22 mouse cellular contexts compared by ENCODE assay signal in the genomic region with DNA sequence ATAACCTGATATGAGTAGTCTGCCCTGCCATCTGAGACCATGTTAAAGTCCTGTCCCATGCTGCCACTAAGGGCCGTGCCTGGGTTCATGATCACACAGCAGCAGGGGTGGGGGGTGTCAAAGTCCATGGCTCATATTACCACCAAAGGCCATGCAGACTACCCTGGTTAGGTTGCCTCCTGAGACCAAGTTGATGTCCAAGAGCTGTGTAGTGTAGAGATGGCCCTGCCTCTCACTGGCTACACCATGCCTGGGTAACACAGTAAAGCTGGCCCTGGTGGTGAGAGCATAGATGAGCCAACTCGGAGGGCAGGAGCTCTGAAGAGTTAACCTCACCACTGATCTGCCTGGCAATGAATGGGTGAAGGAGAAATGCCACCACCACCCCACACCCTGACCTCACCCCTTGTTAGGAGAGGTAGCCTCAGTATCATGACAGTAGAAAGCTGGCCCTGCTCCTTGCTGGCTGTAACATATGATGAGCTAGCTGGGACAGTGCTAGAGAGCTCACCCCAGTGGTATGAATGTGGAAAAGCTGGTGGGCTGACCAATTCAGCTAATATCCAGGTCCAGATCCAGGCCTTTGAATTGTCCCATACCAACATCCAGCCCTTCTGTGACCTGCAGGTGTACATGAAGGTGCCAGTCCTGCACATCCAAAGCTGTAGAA.
DNase-seq lines count a peak whose midpoint lies in the region; ATAC-seq and TF ChIP-seq lines count a peak whose summit lies in the region.
"Had no signal": no experiment of that assay in that cellular context is flagged by ENCODE, and none has a peak within 500 bp of the region (broad histone marks: within the 10 kb centered on the region; RNA-seq: fewer than 3 reads in every experiment).

No protein-coding gene starts in this region.

- no peak for DNase-seq in midbrain, embryonic 11.5 days (ENCODE audit: low spot score, missing footprints)
- DNase-seq: adrenal gland, postnatal 25 days; cerebellum, adult 8-10 months; cerebellum, postnatal 36 days; embryo, embryonic 11 days; gastrocnemius, adult 2 months; heart, postnatal 4 days; kidney, postnatal 14 days; lung, postnatal 4 days; right cerebral cortex, postnatal 14 days; spleen, adult 18-20 months; thymus, postnatal 14 days had no signal

- peak; percentile 30; the same call in 1 of the 2 replicates for ATAC-seq in forebrain, embryonic 12.5 days (ENCODE audit: low FRiP score)
- ATAC-seq in forebrain, embryonic 16.5 days, result no peak
- ATAC-seq in intestine, postnatal 0 days, result no peak
- ATAC-seq in intestine, embryonic 15.5 days, result no peak
- ATAC-seq in midbrain, embryonic 11.5 days (ENCODE audit: low FRiP score), result peak; percentile 52; the same call in 1 of the 2 replicates
- no peak for ATAC-seq in midbrain, embryonic 15.5 days (replicated peaks)
- 0 out of 2 replicates have a peak, but pooled peaks have one; percentile 27 for ATAC-seq in stomach, embryonic 15.5 days (ENCODE audit: insufficient read depth, low FRiP score, low read depth)
- ATAC-seq: CD4-positive, CD25-positive, alpha-beta regulatory T cell, adult 4 months; inflammation-experienced regulatory T-cells, adult 6 months had no signal

- WGBS in forebrain, embryonic 12.5 days, result 82% methylated on average over 2 of the region's 2 CpGs
- WGBS in forebrain, embryonic 16.5 days, result 83% methylated on average over 2 of the region's 2 CpGs
- WGBS in intestine, postnatal 0 days, result 70% methylated on average over 2 of the region's 2 CpGs
- 71% methylated on average over 2 of the region's 2 CpGs for WGBS in intestine, embryonic 15.5 days
- 83% methylated on average over 2 of the region's 2 CpGs for WGBS in midbrain, embryonic 11.5 days
- 83% methylated on average over 2 of the region's 2 CpGs for WGBS in midbrain, embryonic 15.5 days
- 78% methylated on average over 2 of the region's 2 CpGs for WGBS in stomach, embryonic 15.5 days

- TF ChIP-seq CTCF in intestine, postnatal 0 days (IDR thresholded peaks at IDR 0.05; ENCODE audit: low read depth), result peak; percentile 34

- no peak overlapping the region for H3K27ac ChIP-seq in forebrain, embryonic 12.5 days
- no peak overlapping the region for H3K27ac ChIP-seq in forebrain, embryonic 16.5 days (ENCODE audit: low read length)
- no peak overlapping the region for H3K27ac ChIP-seq in intestine, postnatal 0 days (ENCODE audit: low read depth, low read length)
- no peak overlapping the region for H3K27ac ChIP-seq in intestine, embryonic 15.5 days
- no peak overlapping the region for H3K27ac ChIP-seq in midbrain, embryonic 11.5 days (ENCODE audit: low read depth, low read length)
- no peak overlapping the region for H3K27ac ChIP-seq in midbrain, embryonic 15.5 days
- no peak overlapping the region for H3K27ac ChIP-seq in stomach, embryonic 15.5 days
- H3K27ac ChIP-seq: embryonic facial prominence, embryonic 15.5 days; gastrocnemius, adult 2 months; layer of hippocampus, adult 2 months had no signal

- H3K9me3 ChIP-seq in forebrain, embryonic 12.5 days, result no peaks in the 10 kb centered on the region
- H3K9me3 ChIP-seq in forebrain, embryonic 16.5 days (ENCODE audit: control insufficient read depth, low read length), result no peaks in the 10 kb centered on the region
- H3K9me3 ChIP-seq in intestine, postnatal 0 days (ENCODE audit: control insufficient read depth), result no peaks in the 10 kb centered on the region
- no peaks in the 10 kb centered on the region for H3K9me3 ChIP-seq in intestine, embryonic 15.5 days
- no peaks in the 10 kb centered on the region for H3K9me3 ChIP-seq in midbrain, embryonic 11.5 days (ENCODE audit: control insufficient read depth, low read length)
- H3K9me3 ChIP-seq in midbrain, embryonic 15.5 days, result no peaks in the 10 kb centered on the region
- no peaks in the 10 kb centered on the region for H3K9me3 ChIP-seq in stomach, embryonic 15.5 days
- H3K9me3 ChIP-seq: embryonic facial prominence, embryonic 15.5 days had no signal

- H3K9ac ChIP-seq in forebrain, embryonic 12.5 days, result no peak overlapping the region
- H3K9ac ChIP-seq in forebrain, embryonic 16.5 days (replicated peaks; ENCODE audit: low read depth, low read length), result no peak overlapping the region
- no peak overlapping the region for H3K9ac ChIP-seq in intestine, postnatal 0 days (ENCODE audit: low read depth, low read length)
- no peak overlapping the region for H3K9ac ChIP-seq in intestine, embryonic 15.5 days
- H3K9ac ChIP-seq in midbrain, embryonic 11.5 days (ENCODE audit: low read length), result no peak overlapping the region
- no peak overlapping the region for H3K9ac ChIP-seq in midbrain, embryonic 15.5 days
- no peak overlapping the region for H3K9ac ChIP-seq in stomach, embryonic 15.5 days
- H3K9ac ChIP-seq: embryonic facial prominence, embryonic 15.5 days had no signal

- no peak overlapping the region for H3K4me3 ChIP-seq in forebrain, embryonic 12.5 days (replicated peaks)
- H3K4me3 ChIP-seq in forebrain, embryonic 16.5 days (replicated peaks; ENCODE audit: low read length), result no peak overlapping the region
- H3K4me3 ChIP-seq in intestine, postnatal 0 days (ENCODE audit: low read depth, low read length), result no peak overlapping the region
- no peak overlapping the region for H3K4me3 ChIP-seq in intestine, embryonic 15.5 days (replicated peaks)
- H3K4me3 ChIP-seq in midbrain, embryonic 11.5 days (ENCODE audit: low read depth, low read length), result no peak overlapping the region
- no peak overlapping the region for H3K4me3 ChIP-seq in midbrain, embryonic 15.5 days
- no peak overlapping the region for H3K4me3 ChIP-seq in stomach, embryonic 15.5 days (replicated peaks)
- H3K4me3 ChIP-seq: embryonic facial prominence, embryonic 15.5 days; gastrocnemius, adult 2 months; layer of hippocampus, adult 2 months had no signal

- H3K36me3 ChIP-seq in forebrain, embryonic 12.5 days (replicated peaks), result no peaks in the 10 kb centered on the region
- no peaks in the 10 kb centered on the region for H3K36me3 ChIP-seq in forebrain, embryonic 16.5 days (ENCODE audit: control insufficient read depth, insufficient read depth)
- H3K36me3 ChIP-seq in intestine, postnatal 0 days (ENCODE audit: control insufficient read depth, insufficient read depth), result no peaks in the 10 kb centered on the region
- H3K36me3 ChIP-seq in intestine, embryonic 15.5 days, result no peaks in the 10 kb centered on the region
- H3K36me3 ChIP-seq in midbrain, embryonic 11.5 days (ENCODE audit: control insufficient read depth, insufficient read depth, low read length), result no peaks in the 10 kb centered on the region
- H3K36me3 ChIP-seq in midbrain, embryonic 15.5 days (replicated peaks), result no peaks in the 10 kb centered on the region
- H3K36me3 ChIP-seq in stomach, embryonic 15.5 days, result no peaks in the 10 kb centered on the region
- H3K36me3 ChIP-seq: embryonic facial prominence, embryonic 15.5 days had no signal

- no peaks in the 10 kb centered on the region for H3K27me3 ChIP-seq in forebrain, embryonic 12.5 days
- H3K27me3 ChIP-seq in forebrain, embryonic 16.5 days (replicated peaks; ENCODE audit: control insufficient read depth, insufficient read depth, low read length), result no peaks in the 10 kb centered on the region
- H3K27me3 ChIP-seq in intestine, postnatal 0 days (replicated peaks; ENCODE audit: control insufficient read depth, insufficient read depth, low read length), result no peaks in the 10 kb centered on the region
- no peaks in the 10 kb centered on the region for H3K27me3 ChIP-seq in intestine, embryonic 15.5 days (replicated peaks)
- no peaks in the 10 kb centered on the region for H3K27me3 ChIP-seq in midbrain, embryonic 11.5 days (ENCODE audit: control insufficient read depth, insufficient read depth, low read length)
- H3K27me3 ChIP-seq in midbrain, embryonic 15.5 days (replicated peaks), result no peaks in the 10 kb centered on the region
- no peaks in the 10 kb centered on the region for H3K27me3 ChIP-seq in stomach, embryonic 15.5 days (replicated peaks)
- H3K27me3 ChIP-seq: embryonic facial prominence, embryonic 15.5 days had no signal

- no peak overlapping the region for H3K4me2 ChIP-seq in forebrain, embryonic 12.5 days
- no peak overlapping the region for H3K4me2 ChIP-seq in forebrain, embryonic 16.5 days (ENCODE audit: low read length)
- H3K4me2 ChIP-seq in intestine, postnatal 0 days (replicated peaks; ENCODE audit: low read depth), result no peak overlapping the region
- no peak overlapping the region for H3K4me2 ChIP-seq in intestine, embryonic 15.5 days (replicated peaks)
- no peak overlapping the region for H3K4me2 ChIP-seq in midbrain, embryonic 11.5 days
- H3K4me2 ChIP-seq in midbrain, embryonic 15.5 days, result no peak overlapping the region
- no peak overlapping the region for H3K4me2 ChIP-seq in stomach, embryonic 15.5 days
- H3K4me2 ChIP-seq: embryonic facial prominence, embryonic 15.5 days had no signal

- H3K4me1 ChIP-seq in forebrain, embryonic 12.5 days, result no peaks in the 10 kb centered on the region
- H3K4me1 ChIP-seq in forebrain, embryonic 16.5 days (replicated peaks; ENCODE audit: control insufficient read depth, insufficient read depth, low read length), result no peaks in the 10 kb centered on the region
- no peaks in the 10 kb centered on the region for H3K4me1 ChIP-seq in intestine, postnatal 0 days (replicated peaks; ENCODE audit: control insufficient read depth, insufficient read depth, low read length)
- no peaks in the 10 kb centered on the region for H3K4me1 ChIP-seq in intestine, embryonic 15.5 days (replicated peaks)
- H3K4me1 ChIP-seq in midbrain, embryonic 11.5 days (ENCODE audit: control insufficient read depth, insufficient read depth, low read length), result no peaks in the 10 kb centered on the region
- no peaks in the 10 kb centered on the region for H3K4me1 ChIP-seq in midbrain, embryonic 15.5 days
- H3K4me1 ChIP-seq in stomach, embryonic 15.5 days, result no peaks in the 10 kb centered on the region
- H3K4me1 ChIP-seq: embryonic facial prominence, embryonic 15.5 days had no signal

Comparison
In these comparisons a context has a peak if more than half of its experiments do, and no peak if none do; other contexts are left out.
1. ATAC-seq: peak in forebrain, embryonic 12.5 days (single experiment), midbrain, embryonic 11.5 days (single experiment) and stomach, embryonic 15.5 days (single experiment); none in forebrain, embryonic 16.5 days (single experiment), intestine, postnatal 0 days (single experiment), intestine, embryonic 15.5 days (single experiment) and midbrain, embryonic 15.5 days (single experiment).